Comparison of ENCODE assay signal across 9 mouse cellular contexts in the genomic region with DNA sequence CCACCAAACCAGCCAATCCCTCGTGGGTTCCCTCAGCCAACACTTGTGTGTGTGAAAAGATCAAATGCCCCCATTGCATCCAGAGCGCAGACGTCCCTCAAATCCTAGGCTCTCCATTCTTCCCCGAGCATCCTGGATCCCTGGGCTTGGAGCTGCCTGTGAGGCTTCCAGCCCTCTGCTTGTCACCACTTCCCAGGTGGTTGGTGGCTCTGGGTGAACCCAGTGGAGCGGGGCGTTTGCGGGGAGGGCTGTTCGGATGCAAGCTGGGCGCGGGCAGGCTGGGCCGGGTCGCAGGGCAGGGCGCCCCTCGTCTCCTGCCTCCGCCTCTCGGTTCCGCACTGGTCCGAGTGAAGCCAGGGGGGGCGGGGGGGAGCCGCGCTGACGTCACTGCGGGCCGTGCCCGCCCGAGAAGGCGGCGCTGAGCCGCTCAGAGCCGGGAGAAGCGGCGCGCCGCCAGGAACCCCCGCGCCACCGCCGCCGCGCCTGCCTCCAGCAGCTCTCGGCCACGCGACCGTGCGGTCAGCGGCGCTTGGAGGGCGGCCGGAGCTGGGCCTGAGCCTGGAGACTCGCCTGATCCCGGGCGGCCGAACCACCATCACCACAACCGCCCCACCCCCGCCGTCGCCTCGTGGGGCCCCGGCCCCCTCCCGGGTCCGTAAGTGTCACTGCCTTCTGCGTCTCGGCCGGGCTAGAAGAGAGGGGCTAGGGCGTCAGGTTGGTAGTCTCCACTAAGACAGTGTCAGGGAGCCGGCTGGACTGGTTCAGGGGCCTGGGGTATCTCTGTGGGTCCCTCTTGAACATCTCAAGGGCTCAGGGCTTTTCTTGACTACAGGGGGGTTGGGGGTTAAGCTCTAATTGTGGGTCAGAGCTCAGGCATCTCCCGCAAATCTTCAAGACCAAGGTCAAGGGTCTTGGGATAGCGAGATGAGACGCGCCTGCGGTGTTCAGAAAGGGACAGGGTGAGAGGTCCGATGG. TPM values are rescaled to one million over a fixed set of nuclear protein-coding genes. Genes with fewer than 3 reads are reported as not detected.
DNase-seq lines count a peak whose midpoint lies in the region; ATAC-seq lines count a peak whose summit lies in the region.
"Had no signal": no experiment of that assay in that cellular context is flagged by ENCODE, and none has a peak within 500 bp of the region (broad histone marks: within the 10 kb centered on the region; RNA-seq: fewer than 3 reads in every experiment).

No protein-coding gene starts in this region.

- no peak for ATAC-seq in lung, embryonic 15.5 days (ENCODE audit: borderline replicate concordance, extremely low read depth, low FRiP score, low TSS enrichment)
- 0 out of 2 replicates have a peak, but pooled peaks have one; percentile 11 for ATAC-seq in embryonic facial prominence, embryonic 11.5 days (replicated peaks; ENCODE audit: insufficient number of reproducible peaks, low FRiP score, low TSS enrichment, low read depth)
- ATAC-seq in neural tube, embryonic 14.5 days (ENCODE audit: low read depth): peak; percentile 70

- H3K9ac ChIP-seq in lung, embryonic 15.5 days: no peak overlapping the region
- H3K9ac ChIP-seq in embryonic facial prominence, embryonic 11.5 days (replicated peaks; ENCODE audit: low read length): peak overlapping the region; percentile 37
- H3K9ac ChIP-seq in neural tube, embryonic 14.5 days (replicated peaks; ENCODE audit: low read depth, low read length): peak overlapping the region; percentile 99
- H3K9ac ChIP-seq: liver, embryonic 14.5 days had no signal

- H3K4me1 ChIP-seq in lung, embryonic 15.5 days: peaks cover 10% of the 10 kb centered on the region
- H3K4me1 ChIP-seq in embryonic facial prominence, embryonic 11.5 days (ENCODE audit: control insufficient read depth, insufficient read depth, low read length): peaks cover 4% of the 10 kb centered on the region
- peaks cover 18% of the 10 kb centered on the region; the same call in 1 of the 2 replicates for H3K4me1 ChIP-seq in neural tube, embryonic 14.5 days (ENCODE audit: control insufficient read depth, insufficient read depth, low read length)

- no peak for DNase-seq in lung, postnatal 36 days
- DNase-seq in embryonic facial prominence, embryonic 11.5 days (ENCODE audit: low spot score): no peak
- peak; percentile 77 to 82 for DNase-seq in layer of hippocampus, postnatal 10 days (ENCODE audit: low spot score in 2 of 2)
- no peak for DNase-seq in urinary bladder, postnatal 4 days (ENCODE audit: low spot score in 2 of 2)
- no peak for DNase-seq in Muller cell, postnatal 12 days (ENCODE audit: inconsistent ontology term)
- DNase-seq in kidney, postnatal 14 days: no peak

- H3K4me2 ChIP-seq in lung, embryonic 15.5 days: peak overlapping the region; percentile 35
- peak overlapping the region; percentile 32 for H3K4me2 ChIP-seq in embryonic facial prominence, embryonic 11.5 days (ENCODE audit: low read depth, low read length)
- H3K4me2 ChIP-seq in neural tube, embryonic 14.5 days (ENCODE audit: low read depth, low read length): peak overlapping the region; percentile 94

- WGBS in lung, embryonic 15.5 days: under 1% methylated on average over 71 of the region's 72 CpGs
- WGBS in embryonic facial prominence, embryonic 11.5 days: under 1% methylated on average over 71 of the region's 72 CpGs
- under 1% methylated on average over 62 of the region's 72 CpGs for whole genome bisulfite sequencing in neural tube, embryonic 14.5 days

- H3K4me3 ChIP-seq in lung, embryonic 15.5 days: peak overlapping the region; percentile 13; the same call in 1 of the 2 replicates
- H3K4me3 ChIP-seq in embryonic facial prominence, embryonic 11.5 days (ENCODE audit: low read depth, low read length): peak overlapping the region; percentile 29
- H3K4me3 ChIP-seq in neural tube, embryonic 14.5 days (ENCODE audit: low read depth, low read length): peak overlapping the region; percentile 90

- H3K27me3 ChIP-seq in lung, embryonic 15.5 days: peaks cover 99% of the 10 kb centered on the region
- H3K27me3 ChIP-seq in embryonic facial prominence, embryonic 11.5 days (ENCODE audit: control insufficient read depth, insufficient read depth, low read length): peaks cover 92% of the 10 kb centered on the region
- no peaks in the 10 kb centered on the region for H3K27me3 ChIP-seq in neural tube, embryonic 14.5 days (ENCODE audit: control insufficient read depth, insufficient read depth, low read length)

- H3K36me3 ChIP-seq in lung, embryonic 15.5 days: no peaks in the 10 kb centered on the region
- H3K36me3 ChIP-seq in embryonic facial prominence, embryonic 11.5 days (replicated peaks; ENCODE audit: control insufficient read depth, insufficient read depth, low read depth, low read length): no peaks in the 10 kb centered on the region
- no peaks in the 10 kb centered on the region for H3K36me3 ChIP-seq in neural tube, embryonic 14.5 days (ENCODE audit: control insufficient read depth, insufficient read depth, low read length)

- no peak overlapping the region for H3K27ac ChIP-seq in lung, embryonic 15.5 days
- H3K27ac ChIP-seq in embryonic facial prominence, embryonic 11.5 days (replicated peaks; ENCODE audit: low read depth, low read length): 0 out of 2 replicates have a peak overlapping the region, but pooled peaks have one; percentile 41
- peak overlapping the region; percentile 99 for H3K27ac ChIP-seq in neural tube, embryonic 14.5 days (ENCODE audit: low read depth, low read length)
- H3K27ac ChIP-seq: liver, embryonic 14.5 days had no signal

- no peaks in the 10 kb centered on the region for H3K9me3 ChIP-seq in lung, embryonic 15.5 days
- no peaks in the 10 kb centered on the region for H3K9me3 ChIP-seq in embryonic facial prominence, embryonic 11.5 days (replicated peaks; ENCODE audit: control insufficient read depth, low read length)
- no peaks in the 10 kb centered on the region for H3K9me3 ChIP-seq in neural tube, embryonic 14.5 days (ENCODE audit: control insufficient read depth, low read length)

RNA-seq across cellular contexts. Expression of a gene that starts 33.7 kb away (rescaled TPM):
- polyA plus RNA-seq in lung, embryonic 15.5 days (2015; fragmentation: Nextera tagmentation; extraction: Ambion mirVana): 44.6 and 47.2 TPM in 2 replicates
- polyA plus RNA-seq in embryonic facial prominence, embryonic 11.5 days (2014; fragmentation: Nextera tagmentation; extraction: Ambion mirVana): 19.7 and 21.3 TPM in 2 replicates
- total RNA-seq in layer of hippocampus, postnatal 10 days (2021): 10 to 100 TPM; 83.3 to 96.9 TPM
- 23.0 and 30.5 TPM in 2 replicates for polyA plus RNA-seq in neural tube, embryonic 14.5 days (2014; fragmentation: Nextera tagmentation; extraction: Ambion mirVana)

Comparison
In these comparisons a context has a peak if more than half of its experiments do, and no peak if none do; other contexts are left out.
1. H3K4me2 ChIP-seq: peak in every context shown above with its lines; median percentile 94 in neural tube, embryonic 14.5 days; 35 in lung, embryonic 15.5 days; 32 in embryonic facial prominence, embryonic 11.5 days.
2. H3K4me3 ChIP-seq: peak in every context shown above with its lines; median percentile 90 in neural tube, embryonic 14.5 days; 29 in embryonic facial prominence, embryonic 11.5 days; 13 in lung, embryonic 15.5 days.
3. DNase-seq: peak in layer of hippocampus, postnatal 10 days (2 of 2); none in lung, postnatal 36 days (single experiment), embryonic facial prominence, embryonic 11.5 days (single experiment), urinary bladder, postnatal 4 days (0 of 2), Muller cell, postnatal 12 days (single experiment) and kidney, postnatal 14 days (single experiment).